Mouse (Mus musculus) midbrain, embryonic 10.5 days (tissue): ENCODE measurements around the gene Selenoh. TPM values are rescaled to one million over a fixed set of nuclear protein-coding genes. Genes with fewer than 3 reads are reported as not detected.
"Not testable (repeated sequence)": the region's sequence is repeated elsewhere in the genome, so short reads cannot be mapped to it uniquely, and the experiment has no call there.

Source experiments
- DNase-seq: peaks from one replicate; pipeline ENCODE4 v3.0.0-alpha.2; 2017; ENCODE audit warnings: low spot score
- H3K27ac ChIP-seq: fragments of 300-500 bp; sonication (generic); replicated peaks from 2 replicates; pipeline ENCODE4 v1.5.1; 2016; ENCODE audit warnings: mild to moderate bottlenecking
- H3K27me3 ChIP-seq: fragments of 300-500 bp; sonication (generic); 2 replicates; pipeline ENCODE4 v1.6.1; 2016; ENCODE audit warnings: low read depth, mild to moderate bottlenecking; ENCODE audit not compliant: poor library complexity, severe bottlenecking
- H3K36me3 ChIP-seq: fragments of 300-500 bp; sonication (generic); 2 replicates; pipeline ENCODE4 v1.6.1; 2016; ENCODE audit warnings: mild to moderate bottlenecking, moderate library complexity
- H3K4me1 ChIP-seq: fragments of 300-500 bp; sonication (generic); 2 replicates; pipeline ENCODE4 v1.6.1; 2016
- H3K4me3 ChIP-seq: fragments of 300-500 bp; sonication (generic); 2 replicates; pipeline ENCODE4 v1.5.1; 2016; ENCODE audit warnings: mild to moderate bottlenecking, moderate library complexity
- H3K9me3 ChIP-seq: fragments of 300-500 bp; sonication (generic); replicated peaks from 2 replicates; pipeline ENCODE4 v1.6.1; 2016; ENCODE audit warnings: mild to moderate bottlenecking
- WGBS: fragments of 180-500 bp; shearing (Covaris S2); methylation state at CpG from one replicate; pipeline ENCODE4 v1.1.7; 2016; 5-methylcytosine and 5-hydroxymethylcytosine counted together
- polyA plus RNA-seq: library from polyadenylated mRNA; unstranded; fragments of >200 nt; fragmentation: Nextera tagmentation; extraction: Ambion mirVana; gene quantifications from 2 replicates; pipeline ENCODE4 v1.2.1, GENCODE M21; 2016

The Selenoh gene
- polyA plus RNA-seq, 1 experiment from 2014 or later, result 545 TPM

GRCm38 (mm10) chr2:84690050-84690449 is 19.5 kb upstream of the Selenoh start:
- Histone ChIP-seq H3K9me3 (no peaks in the 10 kb centered on the region), H3K27me3 (no peaks in the 10 kb centered on the region), H3K27ac (no peak overlapping the region), H3K4me3 (no peak overlapping the region), H3K4me1 (no peaks in the 10 kb centered on the region), H3K36me3 (peaks cover 99% of the 10 kb centered on the region)
- 93% methylated on average over 12 of the region's 12 CpGs for WGBS
- no peak for DNase-seq

GRCm38 (mm10) chr2:84688080-84688844 is 17.7 kb upstream of the Selenoh start:
- H3K4me1 ChIP-seq, result no peaks in the 10 kb centered on the region
- no peak overlapping the region for H3K27ac ChIP-seq
- H3K4me3 ChIP-seq, result no peak overlapping the region
- no peak for DNase-seq
- WGBS, result 82% methylated on average over 2 of the region's 2 CpGs
- peaks cover 93% of the 10 kb centered on the region for H3K36me3 ChIP-seq
- H3K9me3 ChIP-seq, result no peaks in the 10 kb centered on the region
- H3K27me3 ChIP-seq, result no peaks in the 10 kb centered on the region

GRCm38 (mm10) chr2:84682605-84683183 is 12.1 kb upstream of the Selenoh start:
- Histone ChIP-seq H3K27ac (no peak overlapping the region), H3K4me1 (peaks cover 11% of the 10 kb centered on the region), H3K4me3 (no peak overlapping the region), H3K36me3 (peaks cover 64% of the 10 kb centered on the region), H3K27me3 (no peaks in the 10 kb centered on the region), H3K9me3 (no peaks in the 10 kb centered on the region)
- WGBS, result 86% methylated on average over 6 of the region's 6 CpGs
- DNase-seq, result no peak

GRCm38 (mm10) chr2:84679016-84679415 is 8.4 kb upstream of the Selenoh start, which contains the start of gene Tmx2:
Gene Tmx2 (minus strand): TSS chr2:84679140.
- H3K4me3 ChIP-seq, result peak within 1 kb of the TSS; percentile 99
- H3K36me3 ChIP-seq, result peaks cover 52% of the 10 kb centered on the region
- peaks cover 24% of the 10 kb centered on the region for H3K4me1 ChIP-seq
- H3K27ac ChIP-seq, result peak within 1 kb of the TSS; percentile 91
- no peaks in the 10 kb centered on the region for H3K27me3 ChIP-seq
- no peak for DNase-seq
- WGBS, result 24% methylated on average over 8 of the region's 8 CpGs
- H3K9me3 ChIP-seq, result no peaks in the 10 kb centered on the region

GRCm38 (mm10) chr2:84677968-84678880 is 7.7 kb upstream of the Selenoh start, which contains the start of the genes Gm28635 and Med19:
Gene Gm28635 (minus strand): TSS chr2:84678041.
Gene Med19 (plus strand): TSS chr2:84678402.
- Histone ChIP-seq H3K27me3 (no peaks in the 10 kb centered on the region), H3K27ac (peak within 1 kb of the TSS; percentile 91), H3K36me3 (peaks cover 58% of the 10 kb centered on the region), H3K4me3 (peak within 1 kb of the TSS; percentile 99), H3K4me1 (peaks cover 24% of the 10 kb centered on the region), H3K9me3 (no peaks in the 10 kb centered on the region)
- WGBS, result under 1% methylated on average over 44 of the region's 44 CpGs
- DNase-seq, result peak; percentile 96

DNA sequence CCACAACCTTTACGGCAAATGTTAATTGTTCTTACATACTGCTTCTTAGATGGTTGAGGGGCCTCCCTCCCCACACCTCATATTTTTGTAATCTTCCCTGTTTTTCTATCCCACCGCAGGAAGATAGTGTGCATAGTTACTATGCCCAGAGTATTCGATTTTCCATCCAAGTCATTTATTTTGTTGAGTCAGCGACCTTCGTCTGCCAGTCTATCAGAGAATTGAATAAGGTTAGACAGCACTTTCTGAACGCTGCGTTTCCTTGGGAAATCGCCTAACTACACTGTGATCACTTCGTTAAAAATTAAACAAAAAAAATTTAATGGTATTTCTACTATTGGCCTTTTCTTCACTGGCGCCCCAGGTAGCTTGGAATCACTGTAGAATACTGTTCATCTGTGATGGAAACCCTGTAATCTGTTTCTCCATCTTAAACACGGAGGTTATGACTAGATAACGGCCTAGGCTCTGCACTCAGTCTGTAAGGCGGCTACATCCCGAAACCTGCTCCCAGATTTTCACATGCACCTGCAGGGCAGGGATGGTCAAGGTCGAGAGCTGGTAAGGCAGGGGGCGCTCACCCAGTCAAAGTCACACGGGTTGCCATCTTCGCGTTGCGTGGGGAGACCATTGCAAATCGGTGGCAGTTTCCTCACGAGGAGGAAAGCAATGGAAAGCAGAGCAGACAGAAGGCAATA is 6.8 kb upstream of the Selenoh start:
- DNase-seq, result no peak
- peaks cover 60% of the 10 kb centered on the region for H3K36me3 ChIP-seq
- H3K27me3 ChIP-seq, result no peaks in the 10 kb centered on the region
- H3K27ac ChIP-seq, result peak overlapping the region; percentile 84
- H3K9me3 ChIP-seq, result no peaks in the 10 kb centered on the region
- H3K4me1 ChIP-seq, result peaks cover 24% of the 10 kb centered on the region
- 10% methylated on average over 22 of the region's 22 CpGs for WGBS
- peak overlapping the region; percentile 99 for H3K4me3 ChIP-seq

DNA sequence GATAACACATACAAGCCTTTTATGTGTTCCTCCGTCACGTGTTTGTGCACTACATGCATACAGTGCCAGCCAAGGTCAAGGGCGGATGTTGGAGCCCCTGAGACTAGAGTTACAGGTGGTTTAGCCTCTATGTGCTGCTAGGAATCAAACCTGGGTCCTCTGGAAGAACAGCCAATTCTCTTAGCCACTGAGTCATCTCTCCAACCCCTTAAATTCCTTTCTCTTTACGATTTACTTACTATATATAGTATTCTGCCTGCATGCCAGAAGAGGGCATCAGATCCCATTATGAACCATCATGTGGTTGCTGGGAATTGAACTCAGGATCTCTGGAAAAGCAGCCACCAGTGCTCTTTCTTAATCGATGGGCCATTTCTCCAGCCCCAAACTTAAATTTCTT is 965 bp upstream of the Selenoh start:
- H3K27me3 ChIP-seq, H3K4me3 ChIP-seq, DNase-seq, H3K9me3 ChIP-seq: not testable (repeated sequence)
- peaks cover 22% of the 10 kb centered on the region for H3K4me1 ChIP-seq
- H3K27ac ChIP-seq, result 0 out of 2 replicates have a peak overlapping the region, but pooled peaks have one; percentile 99
- H3K36me3 ChIP-seq, result peaks cover 70% of the 10 kb centered on the region
- 74% methylated on average over 4 of the region's 5 CpGs for WGBS

DNA sequence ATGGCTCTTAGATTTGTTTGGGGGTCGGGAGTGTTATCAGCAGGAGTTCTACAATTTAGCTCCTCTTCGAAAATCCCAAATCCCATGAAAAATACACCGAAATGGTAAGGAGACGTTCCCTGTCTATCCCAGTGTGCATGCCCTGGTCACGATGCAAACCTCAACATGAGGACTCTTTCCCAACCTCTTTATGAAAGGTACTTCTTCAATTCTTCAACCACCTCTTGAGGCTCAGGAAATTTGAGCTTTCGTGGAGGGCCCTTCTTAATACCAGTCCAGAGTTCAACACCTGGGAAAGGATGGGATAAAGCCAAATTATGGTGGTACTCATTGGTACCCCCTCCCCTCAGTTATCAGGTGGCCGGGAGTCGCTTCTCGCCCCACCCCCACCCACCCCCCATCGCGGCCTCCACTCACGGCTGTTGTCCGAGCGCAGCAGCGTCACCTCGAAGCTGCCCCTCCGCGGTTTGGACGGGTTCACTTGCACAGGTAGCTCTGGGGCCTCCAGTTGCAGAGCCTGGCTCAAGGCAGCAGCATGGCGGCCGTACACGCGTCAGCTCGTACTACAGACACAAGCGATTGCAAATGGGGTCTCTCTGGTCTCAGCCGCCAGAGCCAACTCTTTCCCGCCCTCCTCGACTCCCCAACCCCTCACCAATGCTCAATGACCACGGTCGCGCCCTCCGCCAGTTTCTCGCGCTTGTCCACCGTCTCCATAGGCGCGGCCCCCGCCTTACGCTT is 572 bp downstream of the Selenoh start:
- Histone ChIP-seq H3K27ac (peak overlapping the region; percentile 99), H3K27me3 (no peaks in the 10 kb centered on the region), H3K4me1 (peaks cover 19% of the 10 kb centered on the region), H3K9me3 (no peaks in the 10 kb centered on the region), H3K4me3 (peak overlapping the region; percentile 88), H3K36me3 (peaks cover 56% of the 10 kb centered on the region)
- DNase-seq, result no peak
- WGBS, result 3% methylated on average over 39 of the region's 39 CpGs

- Histone ChIP-seq H3K36me3 (peaks cover 28% of the 10 kb centered on the region), H3K27ac (no peak overlapping the region), H3K9me3 (no peaks in the 10 kb centered on the region), H3K4me3 (no peak overlapping the region), H3K4me1 (peaks cover 17% of the 10 kb centered on the region), H3K27me3 (no peaks in the 10 kb centered on the region)
- WGBS, result 65% methylated on average over 12 of the region's 12 CpGs
- DNase-seq, result no peak
Measured at GRCm38 (mm10) chr2:84666081-84666480, 4.5 kb downstream of the Selenoh start.

DNA sequence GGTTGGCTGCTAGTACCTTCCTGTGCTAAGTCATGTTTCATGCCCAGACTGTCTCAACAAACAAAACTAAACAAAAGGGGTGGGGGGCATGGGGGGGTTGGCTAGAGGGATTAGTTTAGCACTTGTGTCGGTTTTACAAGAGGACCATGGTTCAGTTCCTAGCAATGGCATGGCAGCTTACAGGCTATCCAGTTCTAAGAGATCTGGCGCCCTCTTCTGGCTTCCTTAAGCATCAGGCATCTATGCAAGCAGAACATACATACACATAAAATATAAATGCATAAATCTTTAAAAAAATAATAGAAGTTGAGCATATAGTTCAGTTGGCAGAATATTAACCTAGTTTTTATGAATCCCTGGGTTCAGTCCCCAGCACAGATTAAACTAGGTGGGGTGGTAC is 7.7 kb downstream of the Selenoh start:
- 37% methylated on average over 2 of the region's 2 CpGs for whole genome bisulfite sequencing
- DNase-seq, result peak; percentile 36
- Histone ChIP-seq H3K36me3 (peaks cover 12% of the 10 kb centered on the region), H3K27ac (no peak overlapping the region), H3K4me1 (no peaks in the 10 kb centered on the region), H3K4me3 (no peak overlapping the region), H3K27me3 (no peaks in the 10 kb centered on the region), H3K9me3 (no peaks in the 10 kb centered on the region)

DNA sequence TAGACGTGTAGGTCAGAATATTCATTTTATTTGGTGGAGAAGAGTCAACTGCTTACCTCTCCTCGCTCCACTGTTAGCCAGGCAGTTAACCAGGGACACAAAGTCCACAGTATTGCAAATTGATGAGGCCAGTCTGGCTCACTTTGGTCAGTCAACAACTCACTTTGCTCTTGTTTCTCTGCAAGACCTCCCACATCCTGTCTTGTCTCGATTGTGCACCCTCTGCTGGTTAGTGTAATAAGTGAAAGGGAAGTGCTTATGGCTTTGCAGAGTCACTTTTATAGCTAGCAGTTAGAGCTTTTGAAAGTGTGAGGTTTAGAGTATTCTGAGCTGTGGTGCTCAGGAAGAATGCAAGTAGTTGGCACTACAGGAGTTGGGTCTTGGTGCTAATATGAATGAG is 10.3 kb downstream of the Selenoh start:
- Histone ChIP-seq H3K9me3 (no peaks in the 10 kb centered on the region), H3K4me3 (no peak overlapping the region), H3K4me1 (no peaks in the 10 kb centered on the region), H3K36me3 (no peaks in the 10 kb centered on the region), H3K27me3 (no peaks in the 10 kb centered on the region), H3K27ac (no peak overlapping the region)
- whole genome bisulfite sequencing, result 73% methylated on average over 3 of the region's 3 CpGs
- no peak for DNase-seq
